Mouse (Mus musculus) MEL (cell line): Measurements from ENCODE around the gene Chst1. TPM values are rescaled to one million over a fixed set of nuclear protein-coding genes. Genes with fewer than 3 reads are reported as not detected.

Source experiments
- DNase-seq: peaks from one replicate; pipeline ENCODE4 v3.0.0; 2011; ENCODE audit warnings: low read depth, low spot score
- H3K27ac ChIP-seq: 2 replicates; pipeline ENCODE4 v1.5.1; 2012; ENCODE audit warnings: low read depth, mild to moderate bottlenecking, control low read depth, low read length, moderate library complexity; ENCODE audit not compliant: control insufficient read depth
- H3K27me3 ChIP-seq, 2 experiments: fragments of 150-350 bp in 1 of 2; sonication (generic) in 1 of 2; 2 replicates each; pipeline ENCODE4 v1.6.1; 2012; ENCODE audit warnings: low read length in 2 of 2, mild to moderate bottlenecking in 2 of 2, improper control_type of control experiment in 1 of 2, moderate library complexity in 1 of 2; ENCODE audit not compliant: insufficient read depth in 2 of 2, control insufficient read depth in 1 of 2
- H3K36me3 ChIP-seq, 2 experiments: 2 replicates each; pipeline ENCODE4 v1.6.1; 2012 to 2014; ENCODE audit warnings: low read length in 2 of 2, improper control_type of control experiment in 1 of 2, inconsistent platforms in 1 of 2, mild to moderate bottlenecking in 1 of 2; ENCODE audit not compliant: insufficient read depth in 2 of 2, control insufficient read depth in 1 of 2
- H3K4me1 ChIP-seq, 2 experiments: fragments of 150-350 bp in 1 of 2; sonication (generic) in 1 of 2; 2 replicates each; pipeline ENCODE4 v1.6.1; 2012; ENCODE audit warnings: low read length in 2 of 2, improper control_type of control experiment in 1 of 2, mild to moderate bottlenecking in 1 of 2; ENCODE audit not compliant: insufficient read depth in 2 of 2, control insufficient read depth in 1 of 2
- H3K4me3 ChIP-seq, 2 experiments: fragments of 150-350 bp in 1 of 2; sonication (generic) in 1 of 2; 2 replicates each; pipeline ENCODE4 v1.5.1; 2012; ENCODE audit warnings: low read depth in 2 of 2, low read length in 2 of 2, mild to moderate bottlenecking in 2 of 2, moderate library complexity in 2 of 2, control low read depth in 1 of 2, improper control_type of control experiment in 1 of 2; ENCODE audit not compliant: control insufficient read depth in 1 of 2, insufficient read depth in 1 of 2
- H3K79me2 ChIP-seq: 2 replicates; pipeline ENCODE4 v1.6.1; 2012; ENCODE audit warnings: mild to moderate bottlenecking, low read length, moderate library complexity; ENCODE audit not compliant: control insufficient read depth, poor library complexity, insufficient read depth
- H3K9ac ChIP-seq: 2 replicates; pipeline ENCODE4 v1.6.1; 2012; ENCODE audit warnings: low read depth, mild to moderate bottlenecking, control low read depth, low read length, moderate library complexity; ENCODE audit not compliant: control insufficient read depth, poor library complexity, severe bottlenecking
- H3K9me3 ChIP-seq: fragments of 150-350 bp; sonication (generic); replicated peaks from 2 replicates; pipeline ENCODE4 v1.6.1; 2012; ENCODE audit warnings: mild to moderate bottlenecking, low read length, improper control_type of control experiment, moderate library complexity; ENCODE audit not compliant: insufficient read depth
- CHD1 ChIP-seq: IDR thresholded peaks from 2 replicates; pipeline ENCODE4 v1.6.1; 2012; ENCODE audit warnings: low read depth, mild to moderate bottlenecking, inconsistent platforms, low read length, improper control_type of control experiment
- CHD2 ChIP-seq: IDR thresholded peaks from 2 replicates; pipeline ENCODE4 v1.6.1; 2011; ENCODE audit warnings: low read length, improper control_type of control experiment
- CTCF ChIP-seq, 3 experiments: IDR thresholded peaks in 2 of 3; conservative IDR thresholded peaks in 1 of 3; 2 replicates each; pipeline ENCODE4 v1.5.1; 2011 to 2012; ENCODE audit warnings: low read length in 3 of 3, low read depth in 2 of 3, mild to moderate bottlenecking in 2 of 3, improper control_type of control experiment in 1 of 3, inconsistent platforms in 1 of 3, mixed read lengths in 1 of 3, moderate library complexity in 1 of 3; ENCODE audit not compliant: control insufficient read depth in 1 of 3, insufficient read depth in 1 of 3, poor library complexity in 1 of 3, severe bottlenecking in 1 of 3
- GABPA ChIP-seq: IDR thresholded peaks from 2 replicates; pipeline ENCODE4 v1.6.1; 2012; ENCODE audit warnings: low read depth, mild to moderate bottlenecking, inconsistent platforms, low read length, improper control_type of control experiment, moderate library complexity
- JUND ChIP-seq: IDR thresholded peaks from 2 replicates; pipeline ENCODE4 v1.6.1; 2011; ENCODE audit warnings: low read depth, mild to moderate bottlenecking, improper control_type of control experiment, low read length
- MAFK ChIP-seq: IDR thresholded peaks from 2 replicates; pipeline ENCODE4 v1.6.1; 2011; ENCODE audit warnings: low read depth, mild to moderate bottlenecking, low read length, improper control_type of control experiment, borderline replicate concordance
- MEF2A ChIP-seq: IDR thresholded peaks from 2 replicates; pipeline ENCODE4 v1.6.1; 2014; ENCODE audit warnings: low read depth, mild to moderate bottlenecking, inconsistent platforms, low read length, improper control_type of control experiment; ENCODE audit not compliant: poor library complexity, insufficient replicate concordance, severe bottlenecking; ENCODE audit errors: extremely low read depth
- MYB ChIP-seq: IDR thresholded peaks from 2 replicates; pipeline ENCODE4 v1.6.1; 2011; ENCODE audit warnings: mild to moderate bottlenecking, low read depth, low read length, improper control_type of control experiment
- NELFE ChIP-seq: IDR thresholded peaks from 2 replicates; pipeline ENCODE4 v1.6.1; 2011; ENCODE audit warnings: low read depth, low read length, improper control_type of control experiment
- NRF1 ChIP-seq: IDR thresholded peaks from 2 replicates; pipeline ENCODE4 v1.6.1; 2014; ENCODE audit warnings: low read depth, mild to moderate bottlenecking, inconsistent platforms, low read length, improper control_type of control experiment, moderate library complexity; ENCODE audit not compliant: poor library complexity, insufficient read depth, severe bottlenecking
- POLR2AphosphoS2 ChIP-seq: IDR thresholded peaks from 2 replicates; pipeline ENCODE4 v1.6.1; 2011; ENCODE audit warnings: low read length, improper control_type of control experiment
- POLR2AphosphoS5 ChIP-seq: IDR thresholded peaks from 2 replicates; pipeline ENCODE4 v1.6.1; 2012; ENCODE audit warnings: low read depth, borderline replicate concordance, mild to moderate bottlenecking, inconsistent platforms, low read length, moderate library complexity, mixed read lengths
- RCOR1 ChIP-seq: IDR thresholded peaks from 2 replicates; pipeline ENCODE4 v1.6.1; 2012; ENCODE audit warnings: low read depth, mild to moderate bottlenecking, inconsistent platforms, low read length, improper control_type of control experiment
- SIN3A ChIP-seq: IDR thresholded peaks from 2 replicates; pipeline ENCODE4 v1.6.1; 2012; ENCODE audit warnings: low read length, improper control_type of control experiment, inconsistent platforms
- SMC3 ChIP-seq: IDR thresholded peaks from 2 replicates; pipeline ENCODE4 v1.6.1; 2011; ENCODE audit warnings: low read depth, low read length, improper control_type of control experiment
- TAL1 ChIP-seq: IDR thresholded peaks from 2 replicates; pipeline ENCODE4 v1.6.1; 2012; ENCODE audit warnings: mild to moderate bottlenecking, inconsistent platforms, low read length, moderate library complexity, mixed read lengths
- TBP ChIP-seq: IDR thresholded peaks from 2 replicates; pipeline ENCODE4 v1.8.0; 2011; ENCODE audit warnings: low read depth, low read length, improper control_type of control experiment
- TCF12 ChIP-seq: IDR thresholded peaks from 2 replicates; pipeline ENCODE4 v1.6.1; 2014; ENCODE audit warnings: low read depth, mild to moderate bottlenecking, inconsistent platforms, low read length, improper control_type of control experiment, moderate library complexity
- ZKSCAN1 ChIP-seq: IDR thresholded peaks from 2 replicates; pipeline ENCODE4 v1.6.1; 2012; ENCODE audit warnings: low read depth, mild to moderate bottlenecking, inconsistent platforms, low read length, improper control_type of control experiment, moderate library complexity
- ZMIZ1 ChIP-seq: IDR thresholded peaks from 2 replicates; pipeline ENCODE4 v1.6.1; 2012; ENCODE audit warnings: low read depth, mild to moderate bottlenecking, inconsistent platforms, low read length, improper control_type of control experiment, moderate library complexity
- ZNF384 ChIP-seq: IDR thresholded peaks from 2 replicates; pipeline ENCODE4 v1.6.1; 2012; ENCODE audit warnings: low read depth, mild to moderate bottlenecking, inconsistent platforms, low read length, improper control_type of control experiment
- polyA plus RNA-seq, 2 experiments: library from polyadenylated mRNA; stranded (reverse) in 1 of 2; unstranded in 1 of 2; fragments of >175 nt in 1 of 2; fragments of >200 nt in 1 of 2; gene quantifications; 2 replicates each; pipeline versions ENCODE4 v1.2.1 to v1.2.4; 2012; ENCODE audit warnings: low replicate concordance in 2 of 2, low read depth in 1 of 2; ENCODE audit not compliant: insufficient read length in 2 of 2, insufficient read depth in 1 of 2, missing spikeins in 1 of 2
- total RNA-seq: library from RNA; depleted of rRNA; stranded (reverse); fragments of 300-350 nt; gene quantifications from 2 replicates; pipeline ENCODE4 v1.2.3, GENCODE M21; 2012

Chst1 gene
- total and polyA plus RNA-seq, 3 experiments, result 0.14 to 0.35 TPM; not detected in 1

- H3K27me3 ChIP-seq, result peaks cover 2 to 3% of the 10 kb centered on the region in 2 experiments; a peak in 2 of 4 replicates
- H3K79me2 ChIP-seq, result no peaks in the 10 kb centered on the region
- H3K9me3 ChIP-seq, result no peaks in the 10 kb centered on the region
- DNase-seq, result no peak
- H3K4me3 ChIP-seq, result no peak overlapping the region
- no peak for TF ChIP-seq TAL1
- no peak for TF ChIP-seq RCOR1
- no peak for TF ChIP-seq JUND
- TF ChIP-seq SIN3A, result no peak
- no peak for TF ChIP-seq TCF12
- TF ChIP-seq GABPA, result no peak
- no peak for TF ChIP-seq MYB
- no peak for TF ChIP-seq NELFE
- no peak for TF ChIP-seq ZNF384
- no peak for TF ChIP-seq ZKSCAN1
- TF ChIP-seq CHD1, result no peak
- TF ChIP-seq NRF1, result no peak
- TF ChIP-seq CTCF (IDR thresholded peaks at IDR 0.05 in 2 of 3, conservative IDR thresholded peaks at IDR 0.05 in 1 of 3; ENCODE audit: control insufficient read depth in 1 of 3, insufficient read depth in 1 of 3, low read depth in 2 of 3, low read length in 3 of 3, poor library complexity in 1 of 3, severe bottlenecking in 1 of 3), result no peak
- no peak for TF ChIP-seq TBP
- TF ChIP-seq CHD2, result no peak
- peaks cover 0 to 11% of the 10 kb centered on the region in 2 experiments; a peak in 2 of 4 replicates for H3K36me3 ChIP-seq
- no peak overlapping the region for H3K27ac ChIP-seq
- peaks cover 12 to 18% of the 10 kb centered on the region in 2 experiments; a peak in 3 of 4 replicates for H3K4me1 ChIP-seq
- H3K9ac ChIP-seq, result no peak overlapping the region
Observed at GRCm38 (mm10) chr2:92603591-92603990, 4.1 kb downstream of the Chst1 start.

- Histone ChIP-seq H3K9me3 (no peaks in the 10 kb centered on the region), H3K79me2 (no peaks in the 10 kb centered on the region), H3K27ac (no peak overlapping the region)
- no peak for DNase-seq
- TF ChIP-seq ZMIZ1 (no peak), MAFK (no peak), POLR2AphosphoS2 (no peak), CHD2 (no peak), MEF2A (no peak), SMC3 (no peak), JUND (no peak), TCF12 (no peak), ZKSCAN1 (no peak), POLR2AphosphoS5 (no peak)
- TF ChIP-seq, all 39 proteins: peak for 0
- no peak overlapping the region for H3K4me3 ChIP-seq
- no peak overlapping the region for H3K9ac ChIP-seq
- H3K36me3 ChIP-seq, result peaks cover 0 to 11% of the 10 kb centered on the region in 2 experiments; a peak in 2 of 4 replicates
- H3K27me3 ChIP-seq, result peaks cover 2 to 3% of the 10 kb centered on the region in 2 experiments; a peak in 2 of 4 replicates
- H3K4me1 ChIP-seq, result peaks cover 12 to 20% of the 10 kb centered on the region in 2 experiments; a peak in 3 of 4 replicates
Observed at GRCm38 (mm10) chr2:92604565-92604964, 5.1 kb downstream of the Chst1 start.
